Mouse (Mus musculus) Patski (cell line): ENCODE measurements at regions not wholly inside any gene's neighbourhood (a gene's known extent, or its start where the extent isn't known, plus 50 kb on each side); places are given as distances from the start of the nearest gene placed in this dataset.

Source experiments
- ATAC-seq: fragments of 100-300 bp; one replicate; pipeline ENCODE4 v1.8.0; 2021
- CTCF ChIA-PET: fragments of 350-600 bp; sonication (Branson Sonifier 250); formaldehyde crosslinking; loops from one replicate; lab custom pipeline; 2022; ENCODE audit warnings: inconsistent platforms; lab: Charles Lee
- POLR2A ChIA-PET: fragments of 350-600 bp; sonication (Branson Sonifier 250); formaldehyde crosslinking; loops from one replicate; lab custom pipeline; 2022; ENCODE audit warnings: antibody characterized with exemption, inconsistent platforms; lab: Charles Lee
- DNase-seq: peaks from one replicate; pipeline ENCODE4 v3.0.0-alpha.2; 2011; ENCODE audit warnings: low read depth, low spot score
- H3K27me3 ChIP-seq: fragments of 371-371 bp; one replicate; pipeline ENCODE4 v1.5.1; 2021
- CTCF ChIP-seq: fragments of 100-300 bp; IDR thresholded peaks from one replicate; pipeline ENCODE4 v1.5.1; 2021
- in situ Hi-C: fragments of 300-500 bp; cut with MboI; formaldehyde crosslinking; loops from 3 replicates; pipeline ENCODE4 v1.11.1; 2018; ENCODE audit warnings: low pct_unique_long_range_greater_than_20kb, mixed read lengths

- no peak for TF ChIP-seq CTCF
- ChIA-PET CTCF (no interaction called here), POLR2A (no interaction called here)
- ATAC-seq (no peak), DNase-seq (no peak)
- H3K27me3 ChIP-seq = peaks cover 64% of the 10 kb centered on the region
- in situ Hi-C loops = no loop called here
Observed at GRCm38 (mm10) chr19:56220724-56221407, 66.1 kb upstream of the Habp2 start.

- peaks cover 70% of the 10 kb centered on the region for H3K27me3 ChIP-seq
- TF ChIP-seq CTCF = no peak
- ATAC-seq (no peak), DNase-seq (no peak)
- ChIA-PET CTCF (interaction anchor here (1.0 kb wide), 1 partner anchor 12 kb away, joined by 3 read pairs; no protein-coding TSS in a partner anchor), POLR2A (no interaction called here)
- in situ Hi-C loops = no loop called here
Observed at GRCm38 (mm10) chr19:56222496-56222895, 64.4 kb upstream of the Habp2 start.

- H3K27me3 ChIP-seq = peaks cover 65% of the 10 kb centered on the region
- ATAC-seq = no peak
- POLR2A ChIA-PET = no interaction called here
- in situ Hi-C loops = no loop called here
- CTCF ChIA-PET = no interaction called here
- no peak for TF ChIP-seq CTCF
- no peak for DNase-seq
Observed at GRCm38 (mm10) chr19:56225039-56225438, 61.9 kb upstream of the Habp2 start.

GRCm38 (mm10) chr19:56225518-56225917 is 61.4 kb upstream of the Habp2 start:
- peaks cover 65% of the 10 kb centered on the region for H3K27me3 ChIP-seq
- no peak for TF ChIP-seq CTCF
- ChIA-PET POLR2A (no interaction called here), CTCF (no interaction called here)
- ATAC-seq (no peak), DNase-seq (no peak)
- in situ Hi-C loops = no loop called here

GRCm38 (mm10) chr19:56228586-56228985 is 58.4 kb upstream of the Habp2 start:
- ChIA-PET POLR2A (no interaction called here), CTCF (interaction anchor here (3.7 kb wide), 1 partner anchor 10 kb away, joined by 16 read pairs; no protein-coding TSS in a partner anchor)
- DNase-seq = no peak
- in situ Hi-C loops = no loop called here
- peaks cover 61% of the 10 kb centered on the region for H3K27me3 ChIP-seq
- no peak for ATAC-seq
- no peak for TF ChIP-seq CTCF

- no peak for TF ChIP-seq CTCF
- no peak for ATAC-seq
- peaks cover 64% of the 10 kb centered on the region for H3K27me3 ChIP-seq
- in situ Hi-C loops = no loop called here
- DNase-seq = no peak
- CTCF ChIA-PET = no interaction called here
- POLR2A ChIA-PET = no interaction called here
Observed at GRCm38 (mm10) chr19:56231430-56231829, 55.5 kb upstream of the Habp2 start.

- DNase-seq (no peak), ATAC-seq (no peak)
- ChIA-PET POLR2A (no interaction called here), CTCF (interaction anchor here (1.0 kb wide), 1 partner anchor 24 kb away, joined by 3 read pairs; no protein-coding TSS in a partner anchor)
- no peak for TF ChIP-seq CTCF
- in situ Hi-C loops = no loop called here
- peaks cover 66% of the 10 kb centered on the region for H3K27me3 ChIP-seq
Observed at GRCm38 (mm10) chr19:56231849-56232248, 55.1 kb upstream of the Habp2 start.

GRCm38 (mm10) chr19:56232269-56232668 is 54.7 kb upstream of the Habp2 start:
- CTCF ChIA-PET = interaction anchor here (1.0 kb wide), 1 partner anchor 24 kb away, joined by 3 read pairs; no protein-coding TSS in a partner anchor
- DNase-seq (no peak), ATAC-seq (no peak)
- TF ChIP-seq CTCF = no peak
- H3K27me3 ChIP-seq = peaks cover 67% of the 10 kb centered on the region
- in situ Hi-C loops = no loop called here
- POLR2A ChIA-PET = no interaction called here

GRCm38 (mm10) chr19:56232950-56233349 is 54.0 kb upstream of the Habp2 start:
- no peak for DNase-seq
- POLR2A ChIA-PET = no interaction called here
- CTCF ChIA-PET = interaction anchor here (1.0 kb wide), 1 partner anchor 23 kb away, joined by 3 read pairs; no protein-coding TSS in a partner anchor
- TF ChIP-seq CTCF = peak; percentile 57
- peaks cover 66% of the 10 kb centered on the region for H3K27me3 ChIP-seq
- in situ Hi-C loops = no loop called here
- no peak for ATAC-seq

GRCm38 (mm10) chr19:56235040-56235439 is 51.9 kb upstream of the Habp2 start:
- no peak for TF ChIP-seq CTCF
- peaks cover 63% of the 10 kb centered on the region for H3K27me3 ChIP-seq
- ATAC-seq (no peak), DNase-seq (no peak)
- CTCF ChIA-PET = interaction anchor here (0.8 to 1.4 kb wide), 2 partner anchors 17 to 34 kb away, joined by 3 read pairs; no protein-coding TSS in a partner anchor
- POLR2A ChIA-PET = no interaction called here
- in situ Hi-C loops = no loop called here
